Mouse (Mus musculus): ENCODE results near the gene Cd37. TPM values are rescaled to one million over a fixed set of nuclear protein-coding genes. Genes with fewer than 3 reads are reported as not detected.

Cd37 gene
- polyA plus RNA-seq, 1 experiment from 2014 or later, result 3.0 TPM

- 87% methylated on average over 7 of the region's 7 CpGs for WGBS
- no peaks in the 10 kb centered on the region for H3K4me1 ChIP-seq (replicated peaks; ENCODE audit: control insufficient read depth, insufficient read depth, low read length)
- no peaks in the 10 kb centered on the region for H3K36me3 ChIP-seq (ENCODE audit: control insufficient read depth, insufficient read depth, low read length)
- no peak overlapping the region for H3K4me3 ChIP-seq (ENCODE audit: low read depth, low read length)
- DNase-seq (ENCODE audit: low spot score) (no peak), ATAC-seq (replicated peaks; ENCODE audit: low FRiP score, low TSS enrichment, low read depth) (no peak)
- no peak overlapping the region for H3K27ac ChIP-seq (ENCODE audit: low read depth)
- H3K9me3 ChIP-seq (ENCODE audit: control insufficient read depth, low read length), result no peaks in the 10 kb centered on the region
- no peak overlapping the region for H3K9ac ChIP-seq (ENCODE audit: low read length)
- H3K27me3 ChIP-seq (replicated peaks; ENCODE audit: control insufficient read depth, insufficient read depth, low read length), result peaks cover 21% of the 10 kb centered on the region; the same call in 1 of the 2 replicates
- H3K4me2 ChIP-seq (ENCODE audit: low read length), result no peak overlapping the region
Observed at GRCm38 (mm10) chr7:45192585-45193310, 46.2 kb downstream of the Cd37 start.

GRCm38 (mm10) chr7:45191803-45192363, 47.0 kb downstream of the Cd37 start:
- ATAC-seq (replicated peaks; ENCODE audit: low FRiP score, low TSS enrichment, low read depth), result no peak
- Histone ChIP-seq H3K9me3 (ENCODE audit: control insufficient read depth, low read length) (no peaks in the 10 kb centered on the region), H3K4me1 (replicated peaks; ENCODE audit: control insufficient read depth, insufficient read depth, low read length) (no peaks in the 10 kb centered on the region), H3K4me2 (ENCODE audit: low read length) (no peak overlapping the region), H3K27me3 (replicated peaks; ENCODE audit: control insufficient read depth, insufficient read depth, low read length) (peaks cover 25% of the 10 kb centered on the region), H3K36me3 (ENCODE audit: control insufficient read depth, insufficient read depth, low read length) (no peaks in the 10 kb centered on the region), H3K4me3 (ENCODE audit: low read depth, low read length) (no peak overlapping the region), H3K27ac (ENCODE audit: low read depth) (no peak overlapping the region), H3K9ac (ENCODE audit: low read length) (no peak overlapping the region)
- DNase-seq (ENCODE audit: low spot score), result no peak
- WGBS, result 7% methylated on average over 8 of the region's 8 CpGs

- no peak overlapping the region for H3K4me2 ChIP-seq (ENCODE audit: low read length)
- 60% methylated on average over 2 of the region's 2 CpGs for WGBS
- H3K27ac ChIP-seq (ENCODE audit: low read depth), result no peak overlapping the region
- no peaks in the 10 kb centered on the region for H3K9me3 ChIP-seq (ENCODE audit: control insufficient read depth, low read length)
- no peaks in the 10 kb centered on the region for H3K36me3 ChIP-seq (ENCODE audit: control insufficient read depth, insufficient read depth, low read length)
- H3K9ac ChIP-seq (ENCODE audit: low read length), result no peak overlapping the region
- ATAC-seq (replicated peaks; ENCODE audit: low FRiP score, low TSS enrichment, low read depth) (no peak), DNase-seq (ENCODE audit: low spot score) (no peak)
- H3K4me3 ChIP-seq (ENCODE audit: low read depth, low read length), result no peak overlapping the region
- H3K4me1 ChIP-seq (replicated peaks; ENCODE audit: control insufficient read depth, insufficient read depth, low read length), result no peaks in the 10 kb centered on the region
- peaks cover 33% of the 10 kb centered on the region for H3K27me3 ChIP-seq (replicated peaks; ENCODE audit: control insufficient read depth, insufficient read depth, low read length)
Observed at GRCm38 (mm10) chr7:45191161-45191560, 47.8 kb downstream of the Cd37 start.

- ATAC-seq (replicated peaks; ENCODE audit: low FRiP score, low TSS enrichment, low read depth), result no peak
- no peak overlapping the region for H3K27ac ChIP-seq (ENCODE audit: low read depth)
- no peaks in the 10 kb centered on the region for H3K36me3 ChIP-seq (ENCODE audit: control insufficient read depth, insufficient read depth, low read length)
- no peak overlapping the region for H3K4me2 ChIP-seq (ENCODE audit: low read length)
- WGBS, result 88% methylated on average over 6 of the region's 6 CpGs
- DNase-seq (ENCODE audit: low spot score), result no peak
- H3K27me3 ChIP-seq (replicated peaks; ENCODE audit: control insufficient read depth, insufficient read depth, low read length), result peaks cover 42% of the 10 kb centered on the region
- no peak overlapping the region for H3K4me3 ChIP-seq (ENCODE audit: low read depth, low read length)
- no peak overlapping the region for H3K9ac ChIP-seq (ENCODE audit: low read length)
- H3K9me3 ChIP-seq (ENCODE audit: control insufficient read depth, low read length), result no peaks in the 10 kb centered on the region
- no peaks in the 10 kb centered on the region for H3K4me1 ChIP-seq (replicated peaks; ENCODE audit: control insufficient read depth, insufficient read depth, low read length)
Observed at GRCm38 (mm10) chr7:45190186-45190585, 48.7 kb downstream of the Cd37 start.

- Histone ChIP-seq H3K4me3 (ENCODE audit: low read depth, low read length) (no peak overlapping the region), H3K4me2 (ENCODE audit: low read length) (no peak overlapping the region), H3K9me3 (ENCODE audit: control insufficient read depth, low read length) (no peaks in the 10 kb centered on the region), H3K4me1 (replicated peaks; ENCODE audit: control insufficient read depth, insufficient read depth, low read length) (no peaks in the 10 kb centered on the region), H3K36me3 (ENCODE audit: control insufficient read depth, insufficient read depth, low read length) (no peaks in the 10 kb centered on the region), H3K9ac (ENCODE audit: low read length) (no peak overlapping the region), H3K27me3 (replicated peaks; ENCODE audit: control insufficient read depth, insufficient read depth, low read length) (peaks cover 48% of the 10 kb centered on the region), H3K27ac (ENCODE audit: low read depth) (no peak overlapping the region)
- WGBS, result 50% methylated on average over 16 of the region's 16 CpGs
- DNase-seq (ENCODE audit: low spot score) (no peak), ATAC-seq (replicated peaks; ENCODE audit: low FRiP score, low TSS enrichment, low read depth) (no peak)
Observed at GRCm38 (mm10) chr7:45189600-45189999, 49.3 kb downstream of the Cd37 start.

- H3K27me3 ChIP-seq (replicated peaks; ENCODE audit: control insufficient read depth, insufficient read depth, low read length), result peaks cover 85% of the 10 kb centered on the region
- H3K27ac ChIP-seq (ENCODE audit: low read depth), result no peak overlapping the region
Observed at GRCm38 (mm10) chr7:45185921-45186320, 53.0 kb downstream of the Cd37 start.

GRCm38 (mm10) chr7:45183672-45184071, 55.2 kb downstream of the Cd37 start:
- Histone ChIP-seq H3K27me3 (replicated peaks; ENCODE audit: control insufficient read depth, insufficient read depth, low read length) (peaks cover 94% of the 10 kb centered on the region), H3K36me3 (ENCODE audit: control insufficient read depth, insufficient read depth, low read length) (no peaks in the 10 kb centered on the region), H3K4me3 (ENCODE audit: low read depth, low read length) (no peak overlapping the region), H3K9ac (ENCODE audit: low read length) (no peak overlapping the region), H3K27ac (ENCODE audit: low read depth) (no peak overlapping the region), H3K9me3 (ENCODE audit: control insufficient read depth, low read length) (no peaks in the 10 kb centered on the region), H3K4me1 (replicated peaks; ENCODE audit: control insufficient read depth, insufficient read depth, low read length) (peaks cover 4% of the 10 kb centered on the region; the same call in 1 of the 2 replicates), H3K4me2 (ENCODE audit: low read length) (no peak overlapping the region)
- no peak for DNase-seq (ENCODE audit: low spot score)
- 64% methylated on average over 7 of the region's 7 CpGs for WGBS
- no peak for ATAC-seq (replicated peaks; ENCODE audit: low FRiP score, low TSS enrichment, low read depth)

More at GRCm38 (mm10) chr7:45185921-45186320, 53.0 kb downstream of the Cd37 start:
- WGBS, result 68% methylated on average over 7 of the region's 7 CpGs
- Histone ChIP-seq H3K4me1 (replicated peaks; ENCODE audit: control insufficient read depth, insufficient read depth, low read length) (peaks cover 4% of the 10 kb centered on the region; the same call in 1 of the 2 replicates), H3K4me3 (ENCODE audit: low read depth, low read length) (no peak overlapping the region), H3K4me2 (ENCODE audit: low read length) (no peak overlapping the region), H3K36me3 (ENCODE audit: control insufficient read depth, insufficient read depth, low read length) (no peaks in the 10 kb centered on the region), H3K9me3 (ENCODE audit: control insufficient read depth, low read length) (no peaks in the 10 kb centered on the region), H3K9ac (ENCODE audit: low read length) (no peak overlapping the region)
- ATAC-seq (replicated peaks; ENCODE audit: low FRiP score, low TSS enrichment, low read depth) (no peak), DNase-seq (ENCODE audit: low spot score) (no peak)

Data from intestine, embryonic 14.5 days (tissue).